Mouse (Mus musculus): ENCODE results near the gene Pip5kl1. TPM values are rescaled to one million over a fixed set of nuclear protein-coding genes. Genes with fewer than 3 reads are reported as not detected.

Pip5kl1 gene
- not detected for polyA plus RNA-seq (2014; fragmentation: Illumina TruSeq; extraction: RNeasy Lipid Tissue Mini Kit (QIAGEN cat#74804); ENCODE audit: low read depth, low replicate concordance)

GRCm38 (mm10) chr2:32574497-32574896 lies at the start of gene Pip5kl1:
TSS of gene Pip5kl1 (plus strand) at chr2:32574797.

GRCm38 (mm10) chr2:32534733-32535471 lies 39.7 kb upstream of the Pip5kl1 start, which contains the start of gene Fam102a:
TSS of gene Fam102a (plus strand) at chr2:32535332.

GRCm38 (mm10) chr2:32570698-32571494 lies 3.7 kb upstream of the Pip5kl1 start, which contains the start of gene Dpm2:
TSS of gene Dpm2 (plus strand) at chr2:32570858.

GRCm38 (mm10) chr2:32575586-32576160 lies 1.1 kb downstream of the Pip5kl1 start, which contains the start of gene 9430097D07Rik:
TSS of gene 9430097D07Rik (minus strand) at chr2:32575684.

GRCm38 (mm10) chr2:32586871-32587351 lies 12.3 kb downstream of the Pip5kl1 start, which contains the start of gene St6galnac4:
TSS of gene St6galnac4 (plus strand) at chr2:32587095.

GRCm38 (mm10) chr2:32599409-32599808 lies 24.8 kb downstream of the Pip5kl1 start, which contains the start of gene St6galnac6:
TSS of gene St6galnac6 (plus strand) at chr2:32599709.

GRCm38 (mm10) chr2:32621517-32621859 lies 46.9 kb downstream of the Pip5kl1 start, which contains the start of gene Ak1:
TSS of gene Ak1 (plus strand) at chr2:32621758.

Other genes with a start within 250 kb of the Pip5kl1 start
- gene Ciz1, start 222.5 kb upstream of the Pip5kl1 start, polyA plus RNA-seq (2014; fragmentation: Illumina TruSeq; extraction: RNeasy Lipid Tissue Mini Kit (QIAGEN cat#74804); ENCODE audit: low read depth, low replicate concordance), result 8.1 TPM
- 2.3 TPM for gene Dnm1, start 221.5 kb upstream of the Pip5kl1 start, polyA plus RNA-seq (2014; fragmentation: Illumina TruSeq; extraction: RNeasy Lipid Tissue Mini Kit (QIAGEN cat#74804); ENCODE audit: low read depth, low replicate concordance)
- 10.9 TPM for gene 1110008P14Rik, start 192.9 kb upstream of the Pip5kl1 start, polyA plus RNA-seq (2014; fragmentation: Illumina TruSeq; extraction: RNeasy Lipid Tissue Mini Kit (QIAGEN cat#74804); ENCODE audit: low read depth, low replicate concordance)
- gene Lcn2, start 186.5 kb upstream of the Pip5kl1 start, polyA plus RNA-seq (2014; fragmentation: Illumina TruSeq; extraction: RNeasy Lipid Tissue Mini Kit (QIAGEN cat#74804); ENCODE audit: low read depth, low replicate concordance), result not detected
- 4.5 TPM for gene Ptges2, start 178.9 kb upstream of the Pip5kl1 start, polyA plus RNA-seq (2014; fragmentation: Illumina TruSeq; extraction: RNeasy Lipid Tissue Mini Kit (QIAGEN cat#74804); ENCODE audit: low read depth, low replicate concordance)
- 0.82 TPM for gene Naif1, start 124.3 kb upstream of the Pip5kl1 start, polyA plus RNA-seq (2014; fragmentation: Illumina TruSeq; extraction: RNeasy Lipid Tissue Mini Kit (QIAGEN cat#74804); ENCODE audit: low read depth, low replicate concordance)
- gene Slc25a25, start 123.4 kb upstream of the Pip5kl1 start, polyA plus RNA-seq (2014; fragmentation: Illumina TruSeq; extraction: RNeasy Lipid Tissue Mini Kit (QIAGEN cat#74804); ENCODE audit: low read depth, low replicate concordance), result 10.1 TPM
- 8.6 TPM for gene Fam102a, start 39.5 kb upstream of the Pip5kl1 start, polyA plus RNA-seq (2014; fragmentation: Illumina TruSeq; extraction: RNeasy Lipid Tissue Mini Kit (QIAGEN cat#74804); ENCODE audit: low read depth, low replicate concordance)
- 2.4 TPM for gene Dpm2, start 3.9 kb upstream of the Pip5kl1 start, polyA plus RNA-seq (2014; fragmentation: Illumina TruSeq; extraction: RNeasy Lipid Tissue Mini Kit (QIAGEN cat#74804); ENCODE audit: low read depth, low replicate concordance)
- gene 9430097D07Rik, start 887 bp downstream of the Pip5kl1 start, polyA plus RNA-seq (2014; fragmentation: Illumina TruSeq; extraction: RNeasy Lipid Tissue Mini Kit (QIAGEN cat#74804); ENCODE audit: low read depth, low replicate concordance), result not detected
- 0.87 TPM for gene St6galnac4, start 12.3 kb downstream of the Pip5kl1 start, polyA plus RNA-seq (2014; fragmentation: Illumina TruSeq; extraction: RNeasy Lipid Tissue Mini Kit (QIAGEN cat#74804); ENCODE audit: low read depth, low replicate concordance)
- gene St6galnac6, start 24.9 kb downstream of the Pip5kl1 start, polyA plus RNA-seq (2014; fragmentation: Illumina TruSeq; extraction: RNeasy Lipid Tissue Mini Kit (QIAGEN cat#74804); ENCODE audit: low read depth, low replicate concordance), result 7.6 TPM
- 9.0 TPM for gene Ak1, start 47.0 kb downstream of the Pip5kl1 start, polyA plus RNA-seq (2014; fragmentation: Illumina TruSeq; extraction: RNeasy Lipid Tissue Mini Kit (QIAGEN cat#74804); ENCODE audit: low read depth, low replicate concordance)
- gene Eng, start 71.8 kb downstream of the Pip5kl1 start, polyA plus RNA-seq (2014; fragmentation: Illumina TruSeq; extraction: RNeasy Lipid Tissue Mini Kit (QIAGEN cat#74804); ENCODE audit: low read depth, low replicate concordance), result 3.0 TPM
- gene Fpgs, start 129.3 kb downstream of the Pip5kl1 start, polyA plus RNA-seq (2014; fragmentation: Illumina TruSeq; extraction: RNeasy Lipid Tissue Mini Kit (QIAGEN cat#74804); ENCODE audit: low read depth, low replicate concordance), result not detected
- 45.2 TPM for gene Cdk9, start 138.3 kb downstream of the Pip5kl1 start, polyA plus RNA-seq (2014; fragmentation: Illumina TruSeq; extraction: RNeasy Lipid Tissue Mini Kit (QIAGEN cat#74804); ENCODE audit: low read depth, low replicate concordance)
- 0.52 TPM for gene Sh2d3c, start 146.3 kb downstream of the Pip5kl1 start, polyA plus RNA-seq (2014; fragmentation: Illumina TruSeq; extraction: RNeasy Lipid Tissue Mini Kit (QIAGEN cat#74804); ENCODE audit: low read depth, low replicate concordance)
- not detected for gene 6330409D20Rik, start 166.2 kb downstream of the Pip5kl1 start, polyA plus RNA-seq (2014; fragmentation: Illumina TruSeq; extraction: RNeasy Lipid Tissue Mini Kit (QIAGEN cat#74804); ENCODE audit: low read depth, low replicate concordance)
- 0.64 TPM for gene Tor2a, start 182.4 kb downstream of the Pip5kl1 start, polyA plus RNA-seq (2014; fragmentation: Illumina TruSeq; extraction: RNeasy Lipid Tissue Mini Kit (QIAGEN cat#74804); ENCODE audit: low read depth, low replicate concordance)
- not detected for gene Ttc16, start 200.8 kb downstream of the Pip5kl1 start, polyA plus RNA-seq (2014; fragmentation: Illumina TruSeq; extraction: RNeasy Lipid Tissue Mini Kit (QIAGEN cat#74804); ENCODE audit: low read depth, low replicate concordance)
- 0.70 TPM for gene Ptrh1, start 201.0 kb downstream of the Pip5kl1 start, polyA plus RNA-seq (2014; fragmentation: Illumina TruSeq; extraction: RNeasy Lipid Tissue Mini Kit (QIAGEN cat#74804); ENCODE audit: low read depth, low replicate concordance)
- gene Cfap157, start 209.6 kb downstream of the Pip5kl1 start, polyA plus RNA-seq (2014; fragmentation: Illumina TruSeq; extraction: RNeasy Lipid Tissue Mini Kit (QIAGEN cat#74804); ENCODE audit: low read depth, low replicate concordance), result not detected

Measured in adrenal gland, adult 10 weeks (tissue).